Mouse (Mus musculus) WW6 (cell line): ENCODE results near the gene Tsku.
A peak's percentile ranks its signal among the peaks of the same experiment; 100 is the strongest.

ENCODE experiments used
- DNase-seq: peaks from one replicate; pipeline ENCODE4 v3.0.0-alpha.2; 2013; ENCODE audit warnings: low read depth, low spot score

The Tsku gene

GRCm38 (mm10) chr7:98329651-98330374, 31.3 kb downstream of the Tsku start:
- DNase-seq, result no peak

GRCm38 (mm10) chr7:98328311-98328710, 32.8 kb downstream of the Tsku start:
- DNase-seq, result no peak

- DNase-seq, result no peak
These were observed 35.1 kb downstream of the Tsku start for GRCm38 (mm10) chr7:98326051-98326450.

- no peak for DNase-seq
These were observed 36.9 kb downstream of the Tsku start for GRCm38 (mm10) chr7:98324228-98324627.

- DNase-seq, result no peak
These were observed 37.7 kb downstream of the Tsku start for GRCm38 (mm10) chr7:98323288-98324019.

- no peak for DNase-seq
These were observed 38.7 kb downstream of the Tsku start for GRCm38 (mm10) chr7:98322415-98322814.

GRCm38 (mm10) chr7:98321083-98321482, 40.0 kb downstream of the Tsku start, which contains the start of gene Acer3:
Acer3 (minus strand) TSS chr7:98321208.
- DNase-seq, result no peak

GRCm38 (mm10) chr7:98320006-98320556, 41.0 kb downstream of the Tsku start:
- DNase-seq, result no peak

- no peak for DNase-seq
These were observed 44.6 kb downstream of the Tsku start for GRCm38 (mm10) chr7:98316568-98316967.

GRCm38 (mm10) chr7:98315087-98315486, 46.0 kb downstream of the Tsku start:
- DNase-seq, result no peak

GRCm38 (mm10) chr7:98312185-98312920, 48.8 kb downstream of the Tsku start:
- DNase-seq, result no peak

- DNase-seq, result no peak
These were observed 50.9 kb downstream of the Tsku start for GRCm38 (mm10) chr7:98310266-98310665.

GRCm38 (mm10) chr7:98309219-98310030, 51.7 kb downstream of the Tsku start:
- DNase-seq, result peak; percentile 70

- DNase-seq, result peak; percentile 13
These were observed 52.4 kb downstream of the Tsku start for GRCm38 (mm10) chr7:98308607-98309218.

GRCm38 (mm10) chr7:98307921-98308606, 53.1 kb downstream of the Tsku start:
- no peak for DNase-seq

GRCm38 (mm10) chr7:98307411-98307810, 53.7 kb downstream of the Tsku start:
- no peak for DNase-seq
